Mouse (Mus musculus) retina, postnatal 7 days (tissue): ENCODE measurements around the gene Plch1.

ENCODE experiments used
- DNase-seq: peaks from one replicate; pipeline ENCODE4 v3.0.0-alpha.2; 2012; ENCODE audit warnings: low read depth, low spot score

Gene Plch1

GRCm38 (mm10) chr3:63899309-63899695 lies at the start of gene Plch1:
Gene Plch1, minus strand, starts transcription at chr3:63899472.
- peak; percentile 64 for DNase-seq

DNA sequence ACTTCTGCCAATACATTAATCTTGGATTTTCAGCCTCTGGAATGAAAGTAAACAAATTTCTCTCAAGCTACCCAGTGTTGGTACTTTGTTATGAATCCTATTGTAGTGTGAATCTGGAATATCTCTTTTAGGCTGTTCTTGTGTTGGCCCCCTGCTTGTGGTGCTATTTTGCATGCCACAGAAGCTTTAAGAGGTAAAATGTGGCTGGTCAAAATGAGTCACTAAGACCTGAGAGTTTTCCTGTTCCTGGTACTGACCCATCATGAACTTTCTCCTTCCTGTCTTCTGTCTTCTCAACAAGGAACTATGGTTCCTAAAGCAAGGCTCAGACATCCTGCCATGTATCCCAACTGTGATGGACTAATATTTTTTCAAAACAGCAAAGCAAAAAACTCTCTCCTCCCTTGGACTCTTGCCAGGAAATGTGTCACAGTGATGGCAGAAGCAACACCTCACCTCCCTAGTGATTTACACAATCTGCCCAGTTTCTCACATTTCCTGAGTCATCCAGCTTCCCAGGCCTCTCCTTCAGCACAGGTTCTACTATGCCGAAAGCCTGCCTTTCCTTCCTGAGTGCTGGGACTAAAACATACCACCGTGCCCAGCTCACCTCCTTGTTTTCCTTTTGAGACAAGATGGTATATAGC lies 42.1 kb upstream of the Plch1 start:
- no peak for DNase-seq

DNA sequence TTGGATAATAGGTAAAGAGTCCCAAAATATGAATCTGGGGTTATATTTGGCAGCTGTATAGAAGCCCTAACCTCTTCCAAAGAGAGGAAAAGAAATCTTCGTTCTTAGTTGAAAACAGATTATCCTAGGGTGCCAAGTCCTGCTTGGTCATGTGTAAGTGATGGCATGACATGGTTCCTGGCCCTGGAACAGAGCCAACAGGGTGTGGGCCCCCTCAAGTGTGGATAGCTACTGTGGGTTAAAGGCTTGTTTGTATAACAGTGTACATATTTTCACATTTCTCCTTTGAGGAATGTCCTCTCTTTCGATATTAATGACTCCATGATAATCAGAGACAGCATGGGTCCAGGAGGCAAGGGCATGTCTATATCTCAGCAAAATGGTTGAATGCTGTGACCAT lies 39.7 kb upstream of the Plch1 start:
- no peak for DNase-seq

GRCm38 (mm10) chr3:63928878-63929859 lies 29.9 kb upstream of the Plch1 start, which contains the start of gene E130311K13Rik:
Gene E130311K13Rik, minus strand, starts transcription at chr3:63929472.
- peak; percentile 81 for DNase-seq

- no peak for DNase-seq
Measured at GRCm38 (mm10) chr3:63919634-63920033, 20.4 kb upstream of the Plch1 start.

DNA sequence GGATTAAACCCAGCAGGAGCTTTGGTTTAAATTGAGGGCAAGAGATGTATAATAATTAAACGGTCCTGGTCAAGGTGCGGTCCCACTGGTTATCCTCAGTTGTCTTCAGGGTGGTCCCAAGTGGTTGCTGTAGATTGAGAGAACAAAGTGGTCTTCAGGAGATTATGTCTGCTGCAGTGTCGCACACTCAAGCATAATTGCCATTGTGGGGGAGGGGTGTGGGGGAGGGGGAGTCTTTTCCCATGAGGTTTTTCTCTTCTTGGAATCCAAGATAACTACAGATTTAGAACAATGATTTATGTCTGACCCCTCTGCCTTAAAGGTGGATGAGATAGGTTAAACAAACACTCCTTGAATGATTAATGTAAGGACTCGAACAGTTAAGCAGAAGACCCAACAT lies 11.0 kb upstream of the Plch1 start:
- no peak for DNase-seq

DNA sequence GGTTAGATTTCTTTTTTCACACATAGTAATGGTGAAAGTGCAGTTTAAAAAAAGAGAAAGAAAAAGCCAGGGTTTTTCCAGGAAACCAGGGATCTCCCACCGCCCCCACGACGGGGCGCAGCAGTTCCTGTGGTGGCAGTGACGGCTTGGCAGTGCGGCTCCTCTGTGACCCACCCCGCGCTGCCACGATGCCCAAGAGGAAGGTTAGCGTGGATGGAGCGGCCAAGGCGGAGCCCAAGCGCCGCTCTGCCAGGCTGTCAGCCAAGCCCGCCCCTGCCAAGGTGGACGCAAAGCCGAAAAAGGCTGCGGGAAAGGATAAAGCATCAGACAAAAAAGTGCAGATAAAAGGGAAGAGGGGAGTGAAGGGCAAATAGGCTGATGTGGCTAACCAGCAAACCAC lies 6.0 kb upstream of the Plch1 start:
- no peak for DNase-seq

GRCm38 (mm10) chr3:63904157-63904556 lies 4.9 kb upstream of the Plch1 start:
- DNase-seq: no peak

DNA sequence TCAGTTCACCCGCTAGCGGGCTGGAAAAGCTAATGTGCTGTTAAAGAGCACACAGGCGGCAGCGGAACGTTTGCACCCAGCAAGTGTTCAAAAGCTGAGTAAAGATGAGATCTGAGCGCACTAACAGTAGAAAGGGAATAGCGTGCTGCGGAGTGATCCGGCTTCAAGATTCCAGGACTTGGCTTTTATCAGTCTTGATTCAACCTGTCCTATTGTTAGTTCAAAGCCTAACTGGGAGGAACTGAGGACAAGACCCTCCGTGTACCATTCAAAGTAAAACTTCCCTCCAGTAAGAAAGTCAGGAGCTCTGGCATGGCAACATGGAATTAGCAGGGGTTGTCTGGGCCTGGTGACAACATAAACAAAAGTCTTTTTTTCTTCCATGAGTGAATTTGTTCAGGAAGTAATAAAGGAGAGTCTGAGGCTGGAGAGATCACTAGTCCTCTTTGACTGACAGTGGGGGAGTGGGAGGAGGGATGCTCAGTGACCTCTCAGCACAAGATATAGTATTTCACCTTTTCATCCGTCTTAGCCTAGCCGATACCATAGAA lies 824 bp upstream of the Plch1 start:
- DNase-seq: no peak

GRCm38 (mm10) chr3:63898581-63899308 lies 527 bp downstream of the Plch1 start:
- peak; percentile 81 for DNase-seq

DNA sequence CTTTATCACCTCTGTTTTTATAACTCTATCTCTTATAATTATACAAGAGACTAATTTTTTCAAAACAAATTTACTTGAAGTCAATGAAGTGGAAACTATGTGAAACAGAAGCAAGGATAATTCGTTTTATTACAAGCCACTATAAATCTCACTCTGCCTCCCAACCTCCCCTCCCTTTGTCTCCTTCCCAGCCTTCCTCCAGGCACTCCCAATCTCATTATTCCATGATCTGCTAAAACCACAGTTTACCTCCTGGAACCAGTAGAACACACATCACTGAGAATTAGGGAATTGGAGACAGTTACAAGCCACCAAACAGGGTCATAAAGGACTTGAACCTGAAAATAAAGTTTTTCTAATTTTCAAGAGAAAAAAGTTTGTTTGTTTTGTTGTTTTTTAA lies 2.1 kb downstream of the Plch1 start:
- DNase-seq: no peak

GRCm38 (mm10) chr3:63896303-63896702 lies 3.0 kb downstream of the Plch1 start:
- DNase-seq: no peak

GRCm38 (mm10) chr3:63895786-63896185 lies 3.5 kb downstream of the Plch1 start:
- DNase-seq: no peak

DNA sequence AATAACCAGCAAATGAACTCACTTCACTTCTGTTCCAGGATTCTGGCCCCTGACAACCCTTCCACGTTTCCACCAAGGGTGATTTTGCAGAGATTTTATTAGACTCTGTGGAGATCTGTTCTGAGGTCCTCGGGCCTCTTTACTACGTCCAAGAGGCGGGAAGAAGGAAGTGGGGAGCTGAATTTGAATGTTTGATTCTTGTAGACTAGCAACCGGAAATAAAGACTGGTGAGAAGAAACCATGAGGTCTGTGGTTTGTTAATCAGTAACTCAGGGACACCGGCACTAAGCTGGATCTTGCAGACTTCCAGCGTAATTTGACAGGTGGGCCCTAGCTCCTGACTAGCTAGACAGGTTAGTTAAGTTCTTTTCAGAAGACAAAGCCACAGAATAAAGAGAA lies 5.6 kb downstream of the Plch1 start:
- DNase-seq: no peak

DNA sequence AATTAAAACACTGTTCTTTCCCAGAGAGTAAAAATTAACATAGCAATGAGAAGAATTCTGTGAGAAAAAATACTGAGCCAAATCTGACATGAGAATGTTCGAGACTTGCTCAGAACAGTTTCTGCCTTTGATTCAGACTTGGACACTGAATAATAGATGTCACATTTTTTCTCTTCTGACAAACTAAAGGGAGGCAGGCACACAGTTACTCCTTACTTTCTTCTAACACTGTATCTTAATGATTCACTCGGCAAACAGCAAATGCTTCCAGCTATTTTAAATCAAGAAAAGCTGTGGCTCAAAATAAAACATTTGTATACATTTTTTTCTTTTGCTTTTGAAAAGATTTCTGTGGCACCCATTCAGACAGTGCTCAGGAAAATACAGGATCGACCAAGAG lies 7.1 kb downstream of the Plch1 start:
- DNase-seq: no peak

DNA sequence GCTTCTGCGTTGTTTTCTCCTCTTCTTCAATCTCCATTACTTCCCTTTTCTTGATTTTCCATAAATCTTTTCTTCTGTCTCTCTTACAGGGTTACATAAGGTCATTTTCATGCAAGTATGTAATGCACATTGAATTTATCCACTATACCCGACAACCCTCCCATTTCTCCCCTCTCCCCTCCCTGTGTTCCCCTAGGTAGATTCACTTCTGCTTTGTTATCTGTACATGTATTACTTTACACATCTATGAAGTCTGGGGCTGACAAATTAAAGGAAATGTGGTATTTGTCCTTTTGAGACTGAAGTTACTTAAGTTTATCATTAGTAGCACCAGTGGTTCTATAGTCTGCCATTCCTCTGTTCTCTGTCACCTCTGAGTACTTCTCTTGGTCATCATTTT lies 18.2 kb downstream of the Plch1 start:
- DNase-seq: no peak

DNA sequence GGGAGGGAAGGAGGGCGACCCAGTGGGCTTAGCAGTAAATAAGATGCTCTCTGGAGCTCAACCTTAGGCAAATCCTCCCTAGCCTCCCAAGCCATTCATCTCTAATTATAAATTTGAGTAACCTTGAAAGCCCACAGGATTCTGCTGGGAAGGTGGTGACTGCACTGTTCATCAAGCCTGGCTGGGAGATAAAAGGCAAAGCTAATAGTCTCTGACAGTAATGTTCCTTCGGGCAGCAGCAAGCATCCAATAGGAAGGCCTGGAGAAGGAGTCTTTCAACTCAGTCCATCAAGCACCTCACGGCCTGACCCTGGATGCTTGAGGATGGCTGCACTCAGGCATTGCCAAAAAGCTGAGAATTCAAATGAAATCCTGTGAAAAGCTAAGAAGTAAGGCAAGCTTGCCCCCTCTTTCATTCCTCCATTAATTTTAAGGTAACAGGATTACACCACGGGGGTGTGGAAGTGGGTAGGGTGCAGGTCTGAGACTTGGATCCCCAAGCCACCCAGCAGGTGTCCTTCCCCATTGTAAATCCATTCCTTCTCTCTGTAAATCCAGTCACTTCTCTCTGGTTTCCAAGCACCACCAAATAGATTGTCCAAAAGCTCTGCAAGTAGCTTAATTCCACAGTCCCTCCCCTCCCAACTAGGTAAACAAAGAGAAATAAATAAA lies 20.1 kb downstream of the Plch1 start:
- no peak for DNase-seq

DNA sequence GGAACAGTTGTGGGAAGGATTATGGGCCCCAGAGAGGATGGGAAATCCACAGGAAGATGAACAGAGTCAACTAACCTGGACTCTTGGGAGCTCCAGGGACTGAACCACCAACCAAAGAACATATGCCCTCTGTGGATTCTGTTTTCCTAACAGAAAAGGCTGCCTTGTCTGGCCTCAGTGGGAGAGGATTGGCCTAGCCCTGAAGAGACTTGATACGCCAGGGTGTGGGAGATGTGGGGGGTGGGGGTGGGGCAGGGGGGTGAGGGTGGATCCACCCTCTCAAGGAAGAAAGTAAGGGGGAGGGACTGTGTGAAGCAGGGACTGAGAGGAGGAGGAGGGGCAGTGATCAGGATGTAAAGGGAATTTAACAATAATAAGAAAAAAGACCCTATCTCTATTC lies 26.5 kb downstream of the Plch1 start:
- no peak for DNase-seq

DNA sequence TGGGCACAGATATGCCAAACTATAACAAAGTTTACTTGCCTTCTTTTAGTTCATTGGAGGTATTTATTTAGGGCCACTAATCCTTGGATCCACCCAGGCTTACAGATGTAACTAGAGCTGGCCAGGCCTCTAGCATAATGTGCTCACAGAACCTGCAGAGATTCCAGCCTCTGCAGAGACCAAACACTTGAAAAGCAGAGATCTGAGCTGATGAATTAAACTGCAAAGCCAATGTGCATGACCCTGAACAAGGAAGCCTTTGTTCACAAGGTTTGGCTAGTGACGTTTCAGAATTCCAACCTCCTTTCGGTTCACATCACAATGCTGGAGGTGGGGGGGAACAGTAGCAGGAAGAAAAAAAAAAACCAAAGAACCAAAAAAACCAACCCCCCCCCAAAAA lies 28.0 kb downstream of the Plch1 start:
- no peak for DNase-seq

GRCm38 (mm10) chr3:63868285-63868684 lies 31.0 kb downstream of the Plch1 start:
- DNase-seq: peak; percentile 60

- DNase-seq: no peak
Measured at GRCm38 (mm10) chr3:63865069-63865468, 34.2 kb downstream of the Plch1 start.
